Mouse (Mus musculus): Measurements from ENCODE around the gene Apobec2. TPM values are rescaled to one million over a fixed set of nuclear protein-coding genes. Genes with fewer than 3 reads are reported as not detected.
A peak's percentile ranks its signal among the peaks of the same experiment; 100 is the strongest.

Gene Apobec2
- total RNA-seq, 2 experiments from 2014 or later = not detected

GRCm38 (mm10) chr17:48410299-48410785, 22.4 kb downstream of the Apobec2 start:
- peak; percentile 17 for ATAC-seq (replicated peaks; ENCODE audit: poor library complexity)

- ATAC-seq (replicated peaks; ENCODE audit: poor library complexity) = peak; percentile 68
Observed at GRCm38 (mm10) chr17:48409380-48410298, 23.1 kb downstream of the Apobec2 start, which contains the start of the genes Nfya and Oard1. Gene Nfya, minus strand, starts transcription at chr17:48409906. Gene Oard1, plus strand, starts transcription at chr17:48410014.

GRCm38 (mm10) chr17:48408526-48409291, 24.0 kb downstream of the Apobec2 start:
- ATAC-seq (replicated peaks; ENCODE audit: poor library complexity) = peak; percentile 45

- ATAC-seq (replicated peaks; ENCODE audit: poor library complexity) = no peak
Observed at GRCm38 (mm10) chr17:48407910-48408525, 24.7 kb downstream of the Apobec2 start.

- ATAC-seq (replicated peaks; ENCODE audit: poor library complexity) = no peak
Observed at GRCm38 (mm10) chr17:48407154-48407553, 25.6 kb downstream of the Apobec2 start.

- peak; percentile 12 for ATAC-seq (replicated peaks; ENCODE audit: poor library complexity)
Observed at GRCm38 (mm10) chr17:48404706-48405105, 28.0 kb downstream of the Apobec2 start.

- no peak for ATAC-seq (replicated peaks; ENCODE audit: poor library complexity)
Observed at GRCm38 (mm10) chr17:48403848-48404247, 28.9 kb downstream of the Apobec2 start.

- no peak for ATAC-seq (replicated peaks; ENCODE audit: poor library complexity)
Observed at GRCm38 (mm10) chr17:48402751-48403150, 30.0 kb downstream of the Apobec2 start.

- no peak for ATAC-seq (replicated peaks; ENCODE audit: poor library complexity)
Observed at GRCm38 (mm10) chr17:48401710-48402109, 31.0 kb downstream of the Apobec2 start.

- ATAC-seq (replicated peaks; ENCODE audit: poor library complexity) = no peak
Observed at GRCm38 (mm10) chr17:48392616-48393015, 40.1 kb downstream of the Apobec2 start.

GRCm38 (mm10) chr17:48391446-48391845, 41.3 kb downstream of the Apobec2 start:
- no peak for ATAC-seq (replicated peaks; ENCODE audit: poor library complexity)

- ATAC-seq (replicated peaks; ENCODE audit: poor library complexity) = no peak
Observed at GRCm38 (mm10) chr17:48389442-48389841, 43.3 kb downstream of the Apobec2 start.

GRCm38 (mm10) chr17:48388666-48389065, 44.1 kb downstream of the Apobec2 start:
- no peak for ATAC-seq (replicated peaks; ENCODE audit: poor library complexity)

- peak; percentile 76 for ATAC-seq (replicated peaks; ENCODE audit: poor library complexity)
Observed at GRCm38 (mm10) chr17:48385786-48386461, 46.8 kb downstream of the Apobec2 start.

- ATAC-seq (replicated peaks; ENCODE audit: poor library complexity) = 0 out of 2 replicates have a peak, but pooled peaks have one; percentile 26
Observed at GRCm38 (mm10) chr17:48379050-48379449, 53.7 kb downstream of the Apobec2 start.

GRCm38 (mm10) chr17:48376102-48376501, 56.6 kb downstream of the Apobec2 start:
- no peak for ATAC-seq (replicated peaks; ENCODE audit: poor library complexity)

- ATAC-seq (replicated peaks; ENCODE audit: poor library complexity) = no peak
Observed at GRCm38 (mm10) chr17:48372987-48373386, 59.7 kb downstream of the Apobec2 start.

- ATAC-seq (replicated peaks; ENCODE audit: poor library complexity) = no peak
Observed at GRCm38 (mm10) chr17:48371621-48372020, 61.1 kb downstream of the Apobec2 start.
